Mouse (Mus musculus): Measurements from ENCODE around the gene Tnfrsf14. TPM values are rescaled to one million over a fixed set of nuclear protein-coding genes. Genes with fewer than 3 reads are reported as not detected.
A peak's percentile ranks its signal among the peaks of the same experiment; 100 is the strongest.

The Tnfrsf14 gene
- polyA plus RNA-seq, 1 experiment: 2.3 TPM

GRCm38 (mm10) chr4:154886876-154887592 is 41.3 kb downstream of the Tnfrsf14 start:
- Histone ChIP-seq H3K4me3 (ENCODE audit: insufficient read depth, low read length) (no peak overlapping the region), H3K27ac (ENCODE audit: insufficient read depth, low read length) (no peak overlapping the region), H3K4me1 (ENCODE audit: control insufficient read depth, insufficient read depth, low read length) (no peaks in the 10 kb centered on the region)
- TF ChIP-seq POLR2A (IDR thresholded peaks at IDR 0.05; ENCODE audit: extremely low read depth, insufficient read depth, low read length) (no peak), CTCF (IDR thresholded peaks at IDR 0.05; ENCODE audit: extremely low read depth, insufficient read depth, low read length) (no peak)

GRCm38 (mm10) chr4:154885416-154885815 is 42.9 kb downstream of the Tnfrsf14 start:
- no peak for TF ChIP-seq POLR2A (IDR thresholded peaks at IDR 0.05; ENCODE audit: extremely low read depth, insufficient read depth, low read length)
- Histone ChIP-seq H3K27ac (ENCODE audit: insufficient read depth, low read length) (no peak overlapping the region), H3K4me3 (ENCODE audit: insufficient read depth, low read length) (no peak overlapping the region), H3K4me1 (ENCODE audit: control insufficient read depth, insufficient read depth, low read length) (no peaks in the 10 kb centered on the region)

- H3K27ac ChIP-seq (ENCODE audit: insufficient read depth, low read length): no peak overlapping the region
- TF ChIP-seq CTCF (IDR thresholded peaks at IDR 0.05; ENCODE audit: extremely low read depth, insufficient read depth, low read length) (no peak), POLR2A (IDR thresholded peaks at IDR 0.05; ENCODE audit: extremely low read depth, insufficient read depth, low read length) (no peak)
- no peak overlapping the region for H3K4me3 ChIP-seq (ENCODE audit: insufficient read depth, low read length)
- H3K4me1 ChIP-seq (ENCODE audit: control insufficient read depth, insufficient read depth, low read length): no peaks in the 10 kb centered on the region
Measured at GRCm38 (mm10) chr4:154882014-154882659, 46.2 kb downstream of the Tnfrsf14 start.

DNA sequence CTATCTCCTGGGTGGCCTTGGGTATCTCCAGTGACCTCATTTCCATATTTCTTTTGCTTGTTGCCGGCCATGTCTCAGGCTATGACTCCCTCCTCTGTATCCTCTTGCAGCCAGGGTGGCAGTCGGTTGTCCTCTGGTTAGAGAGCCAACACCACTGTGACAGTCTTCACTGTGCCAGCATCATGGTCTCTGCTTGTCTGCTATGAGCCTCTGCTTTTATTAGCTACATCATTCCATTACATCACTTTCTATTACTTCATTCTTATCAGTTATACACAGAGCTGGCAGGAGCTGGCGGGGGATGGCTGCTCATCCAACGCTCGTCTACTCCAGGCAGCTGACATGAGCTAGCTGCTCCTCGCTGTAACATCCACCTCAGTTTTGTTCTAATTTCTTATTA is 47.6 kb downstream of the Tnfrsf14 start:
- Histone ChIP-seq H3K4me3 (ENCODE audit: insufficient read depth, low read length) (no peak overlapping the region), H3K27ac (ENCODE audit: insufficient read depth, low read length) (no peak overlapping the region), H3K4me1 (ENCODE audit: control insufficient read depth, insufficient read depth, low read length) (no peaks in the 10 kb centered on the region)
- TF ChIP-seq CTCF (IDR thresholded peaks at IDR 0.05; ENCODE audit: extremely low read depth, insufficient read depth, low read length): no peak
- TF ChIP-seq POLR2A (IDR thresholded peaks at IDR 0.05; ENCODE audit: extremely low read depth, insufficient read depth, low read length): no peak

- TF ChIP-seq POLR2A (IDR thresholded peaks at IDR 0.05; ENCODE audit: extremely low read depth, insufficient read depth, low read length) (peak; percentile 87), CTCF (IDR thresholded peaks at IDR 0.05; ENCODE audit: extremely low read depth, insufficient read depth, low read length) (peak; percentile 99)
Measured at GRCm38 (mm10) chr4:154877864-154878548, 50.4 kb downstream of the Tnfrsf14 start.

GRCm38 (mm10) chr4:154873186-154873585 is 55.2 kb downstream of the Tnfrsf14 start:
- Histone ChIP-seq H3K4me1 (ENCODE audit: control insufficient read depth, insufficient read depth, low read length) (no peaks in the 10 kb centered on the region), H3K4me3 (ENCODE audit: insufficient read depth, low read length) (no peak overlapping the region), H3K27ac (ENCODE audit: insufficient read depth, low read length) (no peak overlapping the region)
- TF ChIP-seq CTCF (IDR thresholded peaks at IDR 0.05; ENCODE audit: extremely low read depth, insufficient read depth, low read length): no peak
- TF ChIP-seq POLR2A (IDR thresholded peaks at IDR 0.05; ENCODE audit: extremely low read depth, insufficient read depth, low read length): no peak

More at GRCm38 (mm10) chr4:154877864-154878548, 50.4 kb downstream of the Tnfrsf14 start:
- Histone ChIP-seq H3K4me3 (ENCODE audit: insufficient read depth, low read length) (0 out of 2 replicates have a peak overlapping the region, but pooled peaks have one; percentile 15), H3K4me1 (ENCODE audit: control insufficient read depth, insufficient read depth, low read length) (no peaks in the 10 kb centered on the region), H3K27ac (ENCODE audit: insufficient read depth, low read length) (no peak overlapping the region; the same call in 1 of the 2 replicates)

Other genes starting within 250 kb of the Tnfrsf14 start
- 2.3 and 2.5 TPM in 2 replicates for gene Ttc34, start 91.1 kb downstream of the Tnfrsf14 start, polyA plus RNA-seq (2012; rRNA removed)
- 1.1 and 1.2 TPM in 2 replicates for gene Mmel1, start 59.0 kb downstream of the Tnfrsf14 start, polyA plus RNA-seq (2012; rRNA removed)
- gene Fam213b, start 29.4 kb downstream of the Tnfrsf14 start, polyA plus RNA-seq (2012; rRNA removed): 152 and 155 TPM in 2 replicates
- gene Hes5, start 32.4 kb upstream of the Tnfrsf14 start, polyA plus RNA-seq (2012; rRNA removed): 25.9 and 28.2 TPM in 2 replicates
- 64.5 and 68.2 TPM in 2 replicates for gene Pank4, start 35.6 kb upstream of the Tnfrsf14 start, polyA plus RNA-seq (2012; rRNA removed)
- 66.4 and 70.6 TPM in 2 replicates for gene Plch2, start 128.2 kb upstream of the Tnfrsf14 start, polyA plus RNA-seq (2012; rRNA removed)
- gene Pex10, start 138.5 kb upstream of the Tnfrsf14 start, polyA plus RNA-seq (2012; rRNA removed): 17.8 and 19.5 TPM in 2 replicates
- 81.8 and 86.9 TPM in 2 replicates for gene Rer1, start 157.8 kb upstream of the Tnfrsf14 start, polyA plus RNA-seq (2012; rRNA removed)
- gene Morn1, start 158.0 kb upstream of the Tnfrsf14 start, polyA plus RNA-seq (2012; rRNA removed): 12.4 and 16.0 TPM in 2 replicates